Mouse (Mus musculus) lung, embryonic 15.5 days (tissue): Measurements from ENCODE around the gene Nav2. TPM values are rescaled to one million over a fixed set of nuclear protein-coding genes. Genes with fewer than 3 reads are reported as not detected.
A peak's percentile ranks its signal among the peaks of the same experiment; 100 is the strongest.

ENCODE experiments used
- ATAC-seq: fragments of 200-750 bp; cut with Nextera tagmentation; 2 replicates; pipeline ENCODE4 v1.8.0; 2017; ENCODE audit warnings: moderate number of reproducible peaks, borderline replicate concordance; ENCODE audit not compliant: low FRiP score, low TSS enrichment; ENCODE audit errors: extremely low read depth
- H3K27ac ChIP-seq: fragments of 300-500 bp; sonication (generic); 2 replicates; pipeline ENCODE4 v1.5.1; 2015; ENCODE audit warnings: moderate library complexity, mild to moderate bottlenecking, inconsistent platforms
- H3K27me3 ChIP-seq: fragments of 300-500 bp; sonication (generic); 2 replicates; pipeline ENCODE4 v1.6.1; 2015; ENCODE audit warnings: inconsistent platforms
- H3K36me3 ChIP-seq: fragments of 300-500 bp; sonication (generic); 2 replicates; pipeline ENCODE4 v1.6.1; 2015; ENCODE audit warnings: inconsistent platforms
- H3K4me1 ChIP-seq: fragments of 300-500 bp; sonication (generic); 2 replicates; pipeline ENCODE4 v1.6.1; 2015; ENCODE audit warnings: inconsistent platforms
- H3K4me2 ChIP-seq: fragments of 300-500 bp; sonication (generic); 2 replicates; pipeline ENCODE4 v1.6.1; 2015; ENCODE audit warnings: inconsistent platforms, mild to moderate bottlenecking, moderate library complexity
- H3K4me3 ChIP-seq: fragments of 300-500 bp; sonication (generic); 2 replicates; pipeline ENCODE4 v1.5.1; 2015; ENCODE audit warnings: mild to moderate bottlenecking, inconsistent platforms
- H3K9ac ChIP-seq: fragments of 300-500 bp; sonication (generic); 2 replicates; pipeline ENCODE4 v1.6.1; 2015; ENCODE audit warnings: inconsistent platforms
- H3K9me3 ChIP-seq: fragments of 300-500 bp; sonication (generic); 2 replicates; pipeline ENCODE4 v1.6.1; 2016; ENCODE audit warnings: inconsistent platforms
- WGBS: fragments of 180-500 bp; shearing (Covaris S2); methylation state at CpG from one replicate; pipeline ENCODE4 v1.1.7; 2015; 5-methylcytosine and 5-hydroxymethylcytosine counted together
- polyA plus RNA-seq: library from polyadenylated mRNA; unstranded; fragments of >200 nt; fragmentation: Nextera tagmentation; extraction: Ambion mirVana; gene quantifications from 2 replicates; pipeline ENCODE4 v1.2.1, GENCODE M21; 2015

Nav2 gene
- polyA plus RNA-seq, 1 experiment from 2014 or later, result 27.6 TPM

DNA sequence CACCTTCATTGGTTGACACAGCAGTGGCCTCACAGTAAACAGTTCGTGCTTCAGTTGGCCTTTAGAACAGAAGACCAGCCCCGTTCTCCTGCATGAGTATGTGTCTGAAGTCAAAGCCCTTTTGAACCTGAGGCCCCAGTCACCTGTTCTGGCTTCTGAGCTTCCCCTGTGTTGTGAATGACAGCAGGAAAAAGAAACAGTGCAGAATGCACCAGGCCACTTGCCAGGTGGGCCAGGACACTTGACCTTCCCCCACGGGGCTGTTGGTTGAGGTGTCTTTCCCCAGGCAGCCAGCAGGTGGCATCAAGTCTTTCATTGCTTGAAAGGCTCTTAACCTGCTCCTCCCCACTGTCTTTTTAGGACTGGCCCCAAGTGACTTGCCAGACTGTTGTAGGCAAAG, 562.8 kb downstream of the Nav2 start:
- Histone ChIP-seq H3K4me1 (peaks cover 34% of the 10 kb centered on the region), H3K9me3 (no peaks in the 10 kb centered on the region), H3K9ac (no peak overlapping the region), H3K4me3 (no peak overlapping the region), H3K27ac (no peak overlapping the region), H3K36me3 (no peaks in the 10 kb centered on the region), H3K27me3 (no peaks in the 10 kb centered on the region), H3K4me2 (no peak overlapping the region)
- no peak for ATAC-seq
- WGBS, result 43% methylated on average over 3 of the region's 3 CpGs

DNA sequence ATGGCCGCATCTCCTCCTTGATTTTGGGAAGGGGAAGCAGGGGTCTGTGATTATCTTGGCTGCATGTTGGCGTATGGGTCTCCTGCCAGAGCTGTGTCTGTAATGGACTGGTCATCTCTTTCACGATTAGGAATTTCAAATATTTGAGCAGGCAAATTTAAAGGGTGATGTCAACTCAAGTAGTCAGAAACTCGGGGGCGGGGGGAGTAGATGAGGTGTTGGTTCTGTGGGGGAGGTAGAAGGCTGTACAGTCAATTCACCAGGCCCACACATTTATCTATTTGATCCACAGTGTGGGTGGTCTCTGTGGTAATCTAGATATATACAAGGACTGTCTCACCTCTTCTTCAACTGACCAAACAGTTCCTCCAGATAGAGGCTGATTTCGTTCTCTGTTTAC, 566.8 kb downstream of the Nav2 start:
- H3K27me3 ChIP-seq, result no peaks in the 10 kb centered on the region
- H3K27ac ChIP-seq, result no peak overlapping the region
- ATAC-seq, result no peak
- H3K9me3 ChIP-seq, result no peaks in the 10 kb centered on the region
- H3K9ac ChIP-seq, result no peak overlapping the region
- H3K4me2 ChIP-seq, result no peak overlapping the region
- WGBS, result 21% methylated on average over 6 of the region's 6 CpGs
- no peak overlapping the region for H3K4me3 ChIP-seq
- H3K4me1 ChIP-seq, result peaks cover 55% of the 10 kb centered on the region
- no peaks in the 10 kb centered on the region for H3K36me3 ChIP-seq

DNA sequence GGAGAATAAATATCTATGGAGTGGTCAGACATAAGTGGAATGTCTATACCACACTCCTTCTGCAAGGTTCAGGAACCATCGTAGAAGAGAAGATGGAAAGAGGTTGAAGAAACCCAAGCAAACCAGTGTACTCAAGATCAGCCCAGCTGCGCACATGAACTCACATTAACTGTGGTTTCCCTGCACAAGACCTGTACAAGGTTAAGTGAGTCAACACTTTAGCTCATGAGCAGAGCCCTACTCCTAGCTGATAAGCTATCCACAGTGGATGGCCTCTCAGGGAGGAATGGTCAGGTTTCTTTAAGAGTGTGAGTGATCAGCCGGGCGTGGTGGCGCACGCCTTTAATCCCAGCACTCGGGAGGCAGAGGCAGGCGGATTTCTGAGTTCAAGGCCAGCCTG, 567.6 kb downstream of the Nav2 start:
- WGBS, result 85% methylated on average over 8 of the region's 8 CpGs
- Histone ChIP-seq H3K4me3 (no peak overlapping the region), H3K27ac (no peak overlapping the region), H3K4me1 (peaks cover 55% of the 10 kb centered on the region), H3K9me3 (no peaks in the 10 kb centered on the region), H3K36me3 (no peaks in the 10 kb centered on the region), H3K27me3 (no peaks in the 10 kb centered on the region), H3K4me2 (no peak overlapping the region), H3K9ac (no peak overlapping the region)
- ATAC-seq, result no peak

DNA sequence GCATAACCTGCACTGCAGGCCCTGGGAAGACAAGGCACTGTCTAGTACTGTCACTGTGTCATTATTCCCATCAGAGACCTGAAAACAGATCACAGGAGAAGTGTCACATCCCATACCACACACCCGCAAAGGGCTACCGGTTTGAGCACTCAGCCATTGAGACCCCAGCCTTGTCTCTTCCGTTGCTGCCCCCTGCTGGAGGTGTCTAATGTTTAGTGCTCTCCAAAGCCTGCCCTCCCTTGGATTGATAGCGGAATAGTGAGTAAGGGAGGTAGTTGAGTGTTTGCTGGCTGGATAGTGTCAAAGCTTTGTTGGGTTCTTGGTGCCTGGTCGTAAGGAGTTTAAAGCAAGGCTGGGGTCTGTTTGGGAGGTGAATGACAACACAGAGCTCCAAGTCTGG, 568.1 kb downstream of the Nav2 start:
- ATAC-seq, result no peak

DNA sequence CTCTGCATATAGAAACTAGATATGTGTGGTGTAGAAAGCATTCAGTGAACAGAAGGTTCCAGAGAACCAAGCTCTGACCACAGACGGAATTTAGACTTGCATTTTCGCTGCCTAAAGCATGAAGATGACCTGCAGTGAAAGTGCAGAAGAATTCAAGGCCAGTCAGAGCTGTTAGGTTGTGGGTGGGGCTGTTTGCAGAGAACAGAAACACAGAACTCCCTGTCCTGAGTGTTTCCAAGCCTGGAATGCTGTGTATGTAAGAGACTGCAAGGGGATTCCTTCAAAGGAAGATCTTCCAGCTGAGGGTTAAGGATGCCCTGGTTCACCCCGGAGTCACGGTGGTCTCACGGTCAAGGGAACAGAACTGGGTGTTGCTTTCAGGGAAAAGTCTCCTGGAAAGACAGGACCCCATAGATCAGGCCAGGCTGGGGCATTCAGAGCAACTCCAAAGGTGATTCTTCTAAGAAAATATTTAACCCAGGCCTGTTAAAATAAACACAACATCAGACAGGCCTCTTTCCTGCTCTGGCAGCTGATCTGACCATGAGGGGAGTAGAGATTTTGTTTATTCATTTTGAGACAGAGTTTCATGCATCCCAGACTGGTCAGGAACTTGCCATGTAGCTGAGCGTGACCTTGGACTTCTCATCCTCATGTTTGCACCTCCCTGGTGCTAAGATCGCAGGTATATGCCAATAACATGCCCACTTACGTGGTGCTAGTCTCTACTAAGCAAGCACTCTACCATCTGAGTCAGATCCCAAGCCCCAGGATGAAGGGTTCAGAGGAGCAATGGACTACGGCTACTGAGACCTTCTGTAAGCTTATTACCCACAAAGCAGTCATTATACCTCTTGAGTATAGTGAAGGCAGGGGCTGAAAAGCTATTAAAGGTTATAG, 568.8 kb downstream of the Nav2 start:
- Histone ChIP-seq H3K27ac (peak overlapping the region; percentile 57), H3K4me3 (no peak overlapping the region), H3K9me3 (no peaks in the 10 kb centered on the region), H3K4me1 (peaks cover 55% of the 10 kb centered on the region), H3K9ac (no peak overlapping the region), H3K4me2 (no peak overlapping the region), H3K36me3 (no peaks in the 10 kb centered on the region), H3K27me3 (no peaks in the 10 kb centered on the region)
- peak; percentile 43; the same call in 1 of the 2 replicates for ATAC-seq
- WGBS, result 27% methylated on average over 9 of the region's 9 CpGs

More for the DNA sequence above, 568.1 kb downstream of the Nav2 start:
- H3K9me3 ChIP-seq, result no peaks in the 10 kb centered on the region
- peak overlapping the region; percentile 57; the same call in 1 of the 2 replicates for H3K27ac ChIP-seq
- 53% methylated on average over 5 of the region's 5 CpGs for WGBS
- peaks cover 55% of the 10 kb centered on the region for H3K4me1 ChIP-seq
- no peaks in the 10 kb centered on the region for H3K27me3 ChIP-seq
- H3K9ac ChIP-seq, result no peak overlapping the region
- H3K4me3 ChIP-seq, result no peak overlapping the region
- H3K4me2 ChIP-seq, result no peak overlapping the region
- no peaks in the 10 kb centered on the region for H3K36me3 ChIP-seq

DNA sequence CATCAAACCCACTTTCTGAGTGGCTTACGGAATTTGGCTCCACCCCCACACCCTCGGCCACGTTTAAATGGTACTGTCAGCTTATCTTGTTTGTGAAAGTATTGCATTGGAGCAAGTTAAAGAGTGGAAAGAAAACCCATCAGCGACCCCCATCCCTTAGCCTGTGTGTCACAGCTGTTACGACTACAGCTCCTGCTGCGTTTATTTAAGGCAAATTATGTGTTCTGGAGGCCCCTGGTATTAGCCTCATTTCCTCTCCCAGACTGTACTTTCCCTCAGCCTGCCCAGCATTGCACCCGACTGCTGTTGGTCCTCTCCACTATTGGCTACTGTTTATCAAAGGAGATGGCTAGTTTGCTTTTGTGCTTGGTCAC, 569.4 kb downstream of the Nav2 start:
- Histone ChIP-seq H3K9ac (no peak overlapping the region), H3K27ac (peak overlapping the region; percentile 57), H3K4me2 (no peak overlapping the region)

DNA sequence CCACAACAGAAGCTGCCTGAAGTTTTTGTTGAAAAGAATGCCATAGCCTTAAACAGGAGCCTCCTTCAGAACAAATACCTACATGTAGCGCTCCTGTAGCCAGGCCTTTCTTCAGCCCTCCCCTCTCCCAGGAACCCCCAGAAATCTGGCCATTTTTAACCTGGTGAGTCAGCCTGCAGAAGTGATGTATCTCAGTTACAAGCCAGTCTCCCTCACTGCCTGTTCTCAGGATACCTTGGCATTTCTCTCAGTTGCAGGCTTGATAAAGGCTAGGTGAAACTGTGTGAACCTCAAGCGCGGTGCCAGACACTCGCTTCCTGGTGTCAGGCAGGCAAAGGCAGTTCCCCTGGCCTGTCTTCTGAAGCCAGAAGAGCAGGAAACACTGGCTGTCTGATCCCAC, 570.4 kb downstream of the Nav2 start:
- Histone ChIP-seq H3K27ac (0 out of 2 replicates have a peak overlapping the region, but pooled peaks have one; percentile 4), H3K9me3 (no peaks in the 10 kb centered on the region), H3K4me1 (peaks cover 45% of the 10 kb centered on the region), H3K27me3 (no peaks in the 10 kb centered on the region), H3K4me3 (no peak overlapping the region), H3K9ac (no peak overlapping the region), H3K4me2 (no peak overlapping the region), H3K36me3 (no peaks in the 10 kb centered on the region)
- ATAC-seq, result no peak
- 63% methylated on average over 4 of the region's 4 CpGs for WGBS

More for the DNA sequence above, 569.4 kb downstream of the Nav2 start:
- Histone ChIP-seq H3K27me3 (no peaks in the 10 kb centered on the region), H3K4me1 (peaks cover 51% of the 10 kb centered on the region), H3K4me3 (no peak overlapping the region), H3K36me3 (no peaks in the 10 kb centered on the region), H3K9me3 (no peaks in the 10 kb centered on the region)
- peak; percentile 11; the same call in 1 of the 2 replicates for ATAC-seq
- WGBS, result 6% methylated on average over 7 of the region's 7 CpGs

DNA sequence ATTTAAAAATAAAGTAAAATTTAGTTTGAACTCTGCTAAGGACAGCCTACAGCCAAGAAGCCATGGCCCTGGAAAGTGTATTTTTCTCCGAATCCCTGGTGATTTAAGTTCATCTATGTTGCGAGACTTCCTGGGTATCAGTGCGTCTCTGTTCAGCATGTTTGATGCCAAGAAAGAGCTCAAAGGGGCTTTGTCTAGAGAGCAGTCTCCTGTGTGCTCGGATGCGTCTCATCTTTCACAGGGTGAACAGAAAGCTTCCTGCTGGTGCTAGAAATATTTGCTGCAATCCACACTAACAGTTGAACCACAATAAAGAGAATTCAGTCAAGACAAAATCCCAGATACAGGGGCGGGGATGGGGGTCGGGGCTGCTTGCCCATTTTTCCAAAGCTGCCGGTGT, 572.4 kb downstream of the Nav2 start:
- Histone ChIP-seq H3K27me3 (no peaks in the 10 kb centered on the region), H3K4me3 (no peak overlapping the region), H3K27ac (no peak overlapping the region), H3K4me1 (peaks cover 52% of the 10 kb centered on the region), H3K36me3 (no peaks in the 10 kb centered on the region), H3K9me3 (no peaks in the 10 kb centered on the region), H3K4me2 (no peak overlapping the region), H3K9ac (no peak overlapping the region)
- ATAC-seq, result no peak
- 56% methylated on average over 8 of the region's 8 CpGs for WGBS

DNA sequence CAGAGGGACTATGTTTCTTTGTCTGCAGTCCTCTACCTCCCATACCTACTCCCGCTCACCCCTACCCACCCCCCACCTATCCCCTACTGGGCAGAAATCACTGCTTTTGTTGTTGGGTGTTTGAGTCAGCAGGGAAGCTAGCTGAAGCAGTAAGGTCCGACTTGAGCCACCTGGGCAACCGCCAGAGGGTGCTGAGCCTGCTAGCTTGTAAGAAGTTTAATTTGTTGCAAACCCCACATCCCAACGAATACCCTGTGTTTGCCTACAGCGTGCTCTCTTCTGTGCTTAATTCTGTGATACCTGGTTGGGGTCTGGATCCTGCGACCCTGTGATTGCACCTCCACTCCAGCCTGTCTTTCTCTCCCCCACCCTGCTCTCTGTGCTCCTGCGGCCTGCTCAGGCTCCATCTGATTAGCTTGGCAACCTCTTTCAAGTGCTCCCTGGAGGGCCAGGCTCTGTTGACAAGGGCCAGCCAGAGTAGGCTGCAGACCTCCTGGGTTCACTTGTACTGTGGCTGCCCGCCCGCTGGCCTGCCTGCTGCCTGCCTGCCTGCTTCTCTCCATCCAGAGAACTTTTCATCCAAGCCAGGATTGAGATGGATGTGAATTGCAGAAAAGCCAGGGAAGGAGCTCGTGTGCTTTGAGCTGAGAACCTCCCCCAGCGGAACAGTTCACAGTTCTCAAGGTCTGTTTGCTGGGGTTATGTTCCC, 575.7 kb downstream of the Nav2 start:
- no peaks in the 10 kb centered on the region for H3K9me3 ChIP-seq
- H3K27ac ChIP-seq, result peak overlapping the region; percentile 49
- peaks cover 27% of the 10 kb centered on the region for H3K4me1 ChIP-seq
- no peaks in the 10 kb centered on the region for H3K36me3 ChIP-seq
- WGBS, result 22% methylated on average over 11 of the region's 11 CpGs
- H3K4me2 ChIP-seq, result 0 out of 2 replicates have a peak overlapping the region, but pooled peaks have one; percentile 1
- peak; percentile 75; the same call in 1 of the 2 replicates for ATAC-seq
- H3K27me3 ChIP-seq, result no peaks in the 10 kb centered on the region
- H3K9ac ChIP-seq, result no peak overlapping the region
- no peak overlapping the region for H3K4me3 ChIP-seq

DNA sequence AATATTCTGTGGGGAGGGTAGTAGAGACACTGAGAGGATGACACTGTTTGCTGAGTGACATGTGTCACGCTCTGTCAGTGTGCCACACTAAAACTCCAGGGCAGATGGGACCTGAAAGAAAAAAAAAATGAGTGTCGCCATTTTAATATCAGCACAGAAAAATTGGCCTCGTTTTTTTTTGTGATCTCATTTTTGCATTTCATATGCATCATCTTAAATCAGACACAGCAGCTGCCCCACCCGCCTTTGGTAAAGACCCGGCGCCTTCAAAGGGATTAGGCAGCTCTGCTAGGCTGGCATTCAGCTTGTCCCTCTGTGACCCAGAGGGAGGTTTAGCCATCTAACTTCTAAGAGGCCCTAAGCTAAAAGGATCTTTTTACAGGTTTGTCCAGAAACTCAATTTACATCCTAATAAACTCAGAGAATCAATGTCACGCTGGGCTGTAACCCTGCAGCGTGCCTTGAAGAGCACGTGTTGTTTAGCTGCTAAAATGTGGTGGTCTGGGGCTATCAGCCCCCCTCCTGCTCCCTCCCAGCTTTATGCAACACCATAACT, 576.9 kb downstream of the Nav2 start:
- no peaks in the 10 kb centered on the region for H3K27me3 ChIP-seq
- no peaks in the 10 kb centered on the region for H3K36me3 ChIP-seq
- 46% methylated on average over 9 of the region's 9 CpGs for WGBS
- no peaks in the 10 kb centered on the region for H3K9me3 ChIP-seq
- ATAC-seq, result no peak
- no peak overlapping the region for H3K4me3 ChIP-seq
- H3K4me1 ChIP-seq, result peaks cover 22% of the 10 kb centered on the region
- H3K27ac ChIP-seq, result peak overlapping the region; percentile 49
- H3K4me2 ChIP-seq, result peak overlapping the region; percentile 11; the same call in 1 of the 2 replicates
- no peak overlapping the region for H3K9ac ChIP-seq

DNA sequence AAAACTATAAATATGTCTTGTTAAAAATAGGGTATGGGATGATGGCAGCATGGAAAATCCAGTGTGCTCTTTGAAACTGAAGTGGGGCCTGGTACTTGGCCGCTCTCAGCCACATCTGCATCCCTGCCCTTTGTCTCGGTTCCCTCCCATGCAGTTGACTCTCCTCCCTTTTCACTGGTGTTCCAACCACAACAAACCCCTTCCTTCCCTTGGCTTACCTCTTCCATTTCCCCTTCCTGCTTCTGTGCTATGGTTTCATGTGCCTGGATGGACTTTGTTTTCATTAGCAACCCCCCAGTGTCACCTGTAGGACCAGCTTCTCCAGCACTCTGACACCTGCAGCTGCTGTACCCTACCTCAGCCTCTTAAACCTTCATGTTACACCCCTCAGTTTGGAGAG, 578.8 kb downstream of the Nav2 start:
- H3K27me3 ChIP-seq, result no peaks in the 10 kb centered on the region
- H3K9me3 ChIP-seq, result no peaks in the 10 kb centered on the region
- no peak overlapping the region for H3K4me2 ChIP-seq
- no peak for ATAC-seq
- H3K36me3 ChIP-seq, result no peaks in the 10 kb centered on the region
- H3K9ac ChIP-seq, result no peak overlapping the region
- H3K27ac ChIP-seq, result no peak overlapping the region
- 75% methylated on average over 2 of the region's 2 CpGs for WGBS
- H3K4me3 ChIP-seq, result no peak overlapping the region
- peaks cover 22% of the 10 kb centered on the region for H3K4me1 ChIP-seq
